Mouse (Mus musculus) spleen, adult 10 weeks (tissue): Measurements from ENCODE around the gene Arhgap32. TPM values are rescaled to one million over a fixed set of nuclear protein-coding genes. Genes with fewer than 3 reads are reported as not detected.

Experiments used
- polyA plus RNA-seq: library from polyadenylated mRNA; stranded (reverse); fragments of 350-450 nt; fragmentation: Illumina TruSeq; extraction: RNeasy Lipid Tissue Mini Kit (QIAGEN cat#74804); gene quantifications from one replicate; pipeline ENCODE4 v1.2.3, GENCODE M21; 2015; ENCODE audit warnings: low replicate concordance; ENCODE audit not compliant: insufficient read depth

The Arhgap32 gene
- polyA plus RNA-seq: 3.6 TPM

DNA sequence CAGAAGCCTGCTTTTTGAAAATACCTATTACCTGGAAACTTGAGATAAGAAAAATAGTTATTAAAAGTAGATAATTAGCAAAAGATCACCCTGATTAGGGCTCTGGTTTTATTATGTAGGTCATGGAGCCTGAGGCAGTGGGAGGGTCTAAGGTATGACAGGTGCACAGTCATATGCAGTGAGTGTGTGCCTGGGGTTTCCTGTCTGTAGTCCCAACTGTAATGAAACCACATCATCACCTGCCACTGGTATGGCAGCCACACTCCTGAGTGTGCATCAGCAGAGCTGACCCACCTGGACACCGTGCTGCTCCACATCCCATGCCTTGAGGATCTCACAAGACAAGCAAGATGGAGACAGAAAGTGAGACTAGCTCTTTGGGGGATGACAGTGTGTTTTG lies at the start of gene Arhgap32:
Gene Arhgap32 (plus strand): TSS at position 351 of the 400 bp plus-strand sequence.

Other genes with a start within 250 kb of the Arhgap32 start
- not detected for gene Barx2, start 202.7 kb upstream of the Arhgap32 start, polyA plus RNA-seq
- gene Kcnj5, start 228.2 kb downstream of the Arhgap32 start, polyA plus RNA-seq: 0.76 TPM